Mouse (Mus musculus): ENCODE results near the gene Amigo1. TPM values are rescaled to one million over a fixed set of nuclear protein-coding genes. Genes with fewer than 3 reads are reported as not detected.

The Amigo1 gene
- total and polyA plus RNA-seq, 3 experiments: 0.46 to 0.98 (median 0.66) TPM

DNA sequence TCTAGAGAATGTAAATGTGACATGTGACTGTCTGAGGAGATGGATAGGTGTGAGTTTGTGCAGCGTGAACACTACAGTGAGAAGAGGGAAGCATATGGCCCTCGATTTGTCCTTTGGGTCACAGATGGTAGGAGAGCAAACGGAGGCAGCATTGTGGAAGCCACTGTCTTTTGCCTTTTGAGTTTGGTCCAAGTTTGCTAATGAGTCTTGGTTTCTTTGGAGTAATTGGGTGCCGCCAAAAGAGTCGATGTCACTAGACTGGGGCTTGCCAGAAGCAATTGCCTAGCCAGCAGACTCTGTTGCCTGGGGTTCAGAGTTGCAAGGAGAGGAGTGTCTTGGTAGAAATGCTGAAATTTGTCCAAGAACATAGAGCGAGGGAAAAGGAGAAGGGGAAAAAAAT is 25.7 kb downstream of the Amigo1 start:
- Histone ChIP-seq H3K36me3 (replicated peaks) (peaks cover 21% of the 10 kb centered on the region), H3K4me3 (ENCODE audit: low read depth, low read length) (no peak overlapping the region), H3K27me3 (ENCODE audit: insufficient read depth, low read length) (peaks cover 5% of the 10 kb centered on the region; the same call in 1 of the 2 replicates), H3K4me1 (ENCODE audit: insufficient read depth, low read depth, low read length) (peaks cover 34% of the 10 kb centered on the region), H3K9me3 (replicated peaks) (no peaks in the 10 kb centered on the region)
- no peak for DNase-seq (ENCODE audit: low spot score)
- TF ChIP-seq GATA1 (IDR thresholded peaks at IDR 0.05; ENCODE audit: borderline replicate concordance, low read length) (no peak), GATA2 (IDR thresholded peaks at IDR 0.05; ENCODE audit: borderline replicate concordance, low read depth, low read length) (no peak), TAL1 (conservative IDR thresholded peaks at IDR 0.05; ENCODE audit: low read depth, low read length) (no peak), CTCF (IDR thresholded peaks at IDR 0.05; ENCODE audit: low read depth, low read length) (no peak), POLR2AphosphoS5 (IDR thresholded peaks at IDR 0.05; ENCODE audit: insufficient replicate concordance, low read depth, low read length) (no peak)
- no peak for ATAC-seq (ENCODE audit: extremely low read depth, insufficient number of reproducible peaks, low FRiP score, poor library complexity, severe bottlenecking)

DNA sequence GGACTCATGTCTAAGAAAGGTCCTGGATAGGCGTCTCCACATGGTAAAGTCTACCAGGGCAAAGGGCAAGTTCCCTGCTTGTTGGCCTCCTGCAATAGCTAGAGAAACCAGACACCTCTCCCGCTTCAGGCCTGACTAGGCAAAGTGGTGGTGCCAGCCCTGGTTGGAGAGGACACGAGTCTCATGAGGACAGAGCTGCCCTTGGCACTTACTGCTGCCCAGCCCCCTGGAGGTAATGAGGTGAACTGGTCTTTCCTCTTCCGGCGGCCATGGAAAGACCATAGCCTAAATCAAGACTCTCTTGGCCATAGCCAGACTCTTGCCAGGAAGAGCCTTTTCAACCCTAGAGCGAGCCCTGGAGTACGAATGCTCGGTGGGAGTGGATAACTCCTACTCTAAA is 26.3 kb downstream of the Amigo1 start:
- peaks cover 5% of the 10 kb centered on the region; the same call in 1 of the 2 replicates for H3K27me3 ChIP-seq (ENCODE audit: insufficient read depth, low read length)
- TF ChIP-seq TAL1 (conservative IDR thresholded peaks at IDR 0.05; ENCODE audit: low read depth, low read length): no peak
- no peak for TF ChIP-seq CTCF (IDR thresholded peaks at IDR 0.05; ENCODE audit: low read depth, low read length)
- no peak for TF ChIP-seq GATA2 (IDR thresholded peaks at IDR 0.05; ENCODE audit: borderline replicate concordance, low read depth, low read length)
- no peak for TF ChIP-seq POLR2AphosphoS5 (IDR thresholded peaks at IDR 0.05; ENCODE audit: insufficient replicate concordance, low read depth, low read length)
- TF ChIP-seq GATA1 (IDR thresholded peaks at IDR 0.05; ENCODE audit: borderline replicate concordance, low read length): no peak
- peaks cover 34% of the 10 kb centered on the region for H3K4me1 ChIP-seq (ENCODE audit: insufficient read depth, low read depth, low read length)
- H3K9me3 ChIP-seq (replicated peaks): no peaks in the 10 kb centered on the region
- no peak overlapping the region for H3K4me3 ChIP-seq (ENCODE audit: low read depth, low read length)
- H3K36me3 ChIP-seq (replicated peaks): peaks cover 15% of the 10 kb centered on the region
- DNase-seq (ENCODE audit: low spot score) (no peak), ATAC-seq (ENCODE audit: extremely low read depth, insufficient number of reproducible peaks, low FRiP score, poor library complexity, severe bottlenecking) (no peak)

DNA sequence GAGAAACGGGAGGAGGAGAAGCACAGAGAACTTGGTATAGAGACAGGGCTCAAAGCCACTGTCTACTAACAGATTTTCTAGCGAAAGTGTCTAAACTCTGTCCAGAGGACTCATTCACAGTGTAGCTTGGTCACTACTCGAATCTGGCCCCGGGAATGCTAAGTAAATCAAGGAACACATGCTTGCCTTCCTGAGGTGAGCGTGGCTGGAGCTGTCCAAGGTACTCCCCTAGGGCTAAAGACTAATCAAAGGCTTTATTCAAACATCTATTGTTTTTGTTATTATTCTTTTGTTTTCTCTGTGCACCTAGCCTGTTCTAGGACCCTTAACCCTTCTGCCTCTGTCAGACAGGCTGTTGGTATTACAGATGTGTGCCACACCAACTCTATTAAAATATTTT is 28.6 kb downstream of the Amigo1 start:
- Histone ChIP-seq H3K4me1 (ENCODE audit: insufficient read depth, low read depth, low read length) (peaks cover 17% of the 10 kb centered on the region), H3K9me3 (replicated peaks) (no peaks in the 10 kb centered on the region), H3K36me3 (replicated peaks) (no peaks in the 10 kb centered on the region), H3K27me3 (ENCODE audit: insufficient read depth, low read length) (peaks cover 9% of the 10 kb centered on the region; the same call in 1 of the 2 replicates), H3K4me3 (ENCODE audit: low read depth, low read length) (no peak overlapping the region)
- TF ChIP-seq GATA2 (IDR thresholded peaks at IDR 0.05; ENCODE audit: borderline replicate concordance, low read depth, low read length) (no peak), GATA1 (IDR thresholded peaks at IDR 0.05; ENCODE audit: borderline replicate concordance, low read length) (no peak), POLR2AphosphoS5 (IDR thresholded peaks at IDR 0.05; ENCODE audit: insufficient replicate concordance, low read depth, low read length) (no peak), CTCF (IDR thresholded peaks at IDR 0.05; ENCODE audit: low read depth, low read length) (no peak), TAL1 (conservative IDR thresholded peaks at IDR 0.05; ENCODE audit: low read depth, low read length) (no peak)
- DNase-seq (ENCODE audit: low spot score) (no peak), ATAC-seq (ENCODE audit: extremely low read depth, insufficient number of reproducible peaks, low FRiP score, poor library complexity, severe bottlenecking) (no peak)

DNA sequence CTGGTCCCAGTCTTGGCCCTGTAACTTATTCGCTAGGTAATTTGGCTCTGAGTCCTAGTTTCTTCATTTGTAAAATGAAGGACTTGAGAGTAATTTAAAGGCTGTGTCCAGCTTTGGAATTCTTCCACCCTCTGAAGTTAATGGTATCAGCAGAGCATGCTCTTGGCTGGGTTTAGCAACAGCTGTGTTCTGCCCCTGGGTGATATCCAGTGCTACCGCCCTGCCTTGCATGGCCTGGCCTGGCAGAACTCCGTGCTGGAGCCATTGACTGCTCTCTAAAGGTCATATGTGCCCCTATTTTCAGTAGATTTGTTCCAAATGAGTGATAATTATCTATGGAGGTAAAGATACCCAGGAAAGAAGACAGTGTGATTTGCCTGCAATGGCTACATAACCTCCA is 34.5 kb downstream of the Amigo1 start:
- H3K9me3 ChIP-seq (replicated peaks): no peaks in the 10 kb centered on the region
- H3K4me1 ChIP-seq (ENCODE audit: insufficient read depth, low read depth, low read length): no peaks in the 10 kb centered on the region
- H3K27me3 ChIP-seq (ENCODE audit: insufficient read depth, low read length): peaks cover 23% of the 10 kb centered on the region
- TF ChIP-seq CTCF (IDR thresholded peaks at IDR 0.05; ENCODE audit: low read depth, low read length) (no peak), TAL1 (conservative IDR thresholded peaks at IDR 0.05; ENCODE audit: low read depth, low read length) (no peak), GATA2 (IDR thresholded peaks at IDR 0.05; ENCODE audit: borderline replicate concordance, low read depth, low read length) (no peak), GATA1 (IDR thresholded peaks at IDR 0.05; ENCODE audit: borderline replicate concordance, low read length) (no peak), POLR2AphosphoS5 (IDR thresholded peaks at IDR 0.05; ENCODE audit: insufficient replicate concordance, low read depth, low read length) (no peak)
- H3K36me3 ChIP-seq (replicated peaks): no peaks in the 10 kb centered on the region
- ATAC-seq (ENCODE audit: extremely low read depth, insufficient number of reproducible peaks, low FRiP score, poor library complexity, severe bottlenecking): no peak
- H3K4me3 ChIP-seq (ENCODE audit: low read depth, low read length): no peak overlapping the region
- no peak for DNase-seq (ENCODE audit: low spot score)

DNA sequence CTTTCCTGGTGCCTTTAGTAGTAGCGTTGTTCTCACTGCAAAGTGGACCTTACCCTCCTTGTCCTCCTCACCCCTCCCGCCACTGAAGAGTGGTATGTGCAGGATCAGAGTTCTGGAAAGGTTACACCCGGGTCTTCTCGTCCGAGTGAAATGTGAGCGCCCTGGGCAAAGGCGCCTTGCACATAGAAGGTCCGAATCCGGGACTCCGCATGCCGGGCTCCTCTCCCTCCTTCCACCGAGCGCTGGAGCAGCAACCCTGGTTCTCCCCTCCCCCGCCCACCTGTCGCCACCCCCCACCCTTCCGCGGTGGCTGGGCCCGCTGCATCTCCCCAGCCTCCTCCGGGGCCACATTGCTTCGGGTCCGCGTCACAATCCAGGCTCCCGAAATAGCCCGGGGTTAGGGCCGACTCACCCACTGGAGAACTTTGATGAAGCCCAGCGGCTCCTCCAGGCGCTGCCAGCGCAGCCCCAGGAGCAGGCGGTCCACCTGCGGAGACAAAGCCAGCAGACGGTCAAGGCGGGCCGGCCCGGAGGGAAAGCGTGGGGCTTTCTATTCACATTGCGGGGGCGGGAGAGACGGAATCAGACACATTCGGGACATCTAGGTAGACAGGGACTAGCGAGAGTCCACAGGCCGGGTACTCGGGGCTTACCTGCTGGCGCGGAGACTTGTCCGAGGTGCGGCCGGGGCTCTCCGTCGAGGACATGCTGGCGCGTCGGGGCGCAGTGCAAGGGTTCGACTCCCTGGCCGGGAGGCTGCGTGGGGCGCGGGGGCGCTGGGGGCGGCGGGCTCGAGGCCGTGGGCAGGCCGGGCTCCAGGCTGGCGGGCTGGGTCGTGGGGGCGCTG is 39.8 kb downstream of the Amigo1 start:
- Histone ChIP-seq H3K27me3 (ENCODE audit: insufficient read depth, low read length) (peaks cover 25% of the 10 kb centered on the region), H3K9me3 (replicated peaks) (0 out of 2 replicates have a peak, but pooled peaks cover 5% of the 10 kb centered on the region), H3K4me1 (ENCODE audit: insufficient read depth, low read depth, low read length) (no peaks in the 10 kb centered on the region), H3K36me3 (replicated peaks) (no peaks in the 10 kb centered on the region), H3K4me3 (ENCODE audit: low read depth, low read length) (no peak overlapping the region)
- TF ChIP-seq POLR2AphosphoS5 (IDR thresholded peaks at IDR 0.05; ENCODE audit: insufficient replicate concordance, low read depth, low read length) (no peak), GATA2 (IDR thresholded peaks at IDR 0.05; ENCODE audit: borderline replicate concordance, low read depth, low read length) (no peak), TAL1 (conservative IDR thresholded peaks at IDR 0.05; ENCODE audit: low read depth, low read length) (no peak), CTCF (IDR thresholded peaks at IDR 0.05; ENCODE audit: low read depth, low read length) (no peak), GATA1 (IDR thresholded peaks at IDR 0.05; ENCODE audit: borderline replicate concordance, low read length) (no peak)
- DNase-seq (ENCODE audit: low spot score) (no peak), ATAC-seq (ENCODE audit: extremely low read depth, insufficient number of reproducible peaks, low FRiP score, poor library complexity, severe bottlenecking) (no peak)

DNA sequence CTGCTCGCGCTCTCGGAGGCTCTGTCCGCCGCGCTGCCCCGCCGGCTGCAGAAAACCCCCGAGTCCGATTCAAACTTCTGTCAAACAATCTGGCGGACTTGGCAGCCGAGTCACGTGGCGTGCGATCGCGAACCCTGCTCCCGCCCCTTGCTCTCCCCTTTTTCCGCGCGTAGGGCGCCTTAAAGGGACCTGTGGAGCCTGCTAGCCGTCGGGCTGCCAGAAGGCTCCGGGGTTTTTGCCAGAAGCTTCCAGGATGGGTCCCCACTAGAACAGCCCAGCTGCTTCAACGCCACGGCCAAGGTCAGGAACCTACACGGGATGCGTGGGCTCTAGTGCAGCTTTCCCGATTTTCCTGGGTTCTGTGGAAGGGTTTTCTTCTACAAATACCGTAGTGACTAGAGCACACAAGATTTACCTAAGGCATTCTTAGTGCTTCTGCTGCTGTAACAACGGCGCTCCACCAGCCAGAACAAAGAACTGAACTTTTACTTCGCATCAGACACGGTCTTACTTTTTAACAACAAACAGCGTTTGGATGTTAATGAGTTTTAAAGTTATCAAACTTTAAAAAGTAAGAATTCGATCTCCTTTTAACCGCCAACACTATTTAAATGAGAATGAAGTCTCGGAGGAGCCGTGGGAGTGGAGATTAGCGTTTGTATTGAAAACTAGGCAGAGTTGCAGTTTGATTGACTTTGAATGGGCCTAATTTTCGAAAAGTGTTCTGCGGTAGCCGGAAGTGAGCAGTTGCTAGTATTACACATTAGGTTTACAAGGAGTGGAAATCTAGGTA is 40.6 kb downstream of the Amigo1 start, which contains the start of gene Sypl2:
TSS of gene Sypl2 (minus strand) at position 91 of the 793 bp plus-strand sequence.
- no peak for ATAC-seq (ENCODE audit: extremely low read depth, insufficient number of reproducible peaks, low FRiP score, poor library complexity, severe bottlenecking)
- no peak for TF ChIP-seq CTCF (IDR thresholded peaks at IDR 0.05; ENCODE audit: low read depth, low read length)
- TF ChIP-seq GATA2 (IDR thresholded peaks at IDR 0.05; ENCODE audit: borderline replicate concordance, low read depth, low read length): no peak
- no peak for TF ChIP-seq TAL1 (conservative IDR thresholded peaks at IDR 0.05; ENCODE audit: low read depth, low read length)
- TF ChIP-seq GATA1 (IDR thresholded peaks at IDR 0.05; ENCODE audit: borderline replicate concordance, low read length): no peak
- no peak for TF ChIP-seq POLR2AphosphoS5 (IDR thresholded peaks at IDR 0.05; ENCODE audit: insufficient replicate concordance, low read depth, low read length)
- Histone ChIP-seq H3K4me1 (ENCODE audit: insufficient read depth, low read depth, low read length) (no peaks in the 10 kb centered on the region), H3K27me3 (ENCODE audit: insufficient read depth, low read length) (peaks cover 23% of the 10 kb centered on the region), H3K4me3 (ENCODE audit: low read depth, low read length) (no peak within 1 kb of the TSS), H3K36me3 (replicated peaks) (no peaks in the 10 kb centered on the region), H3K9me3 (replicated peaks) (0 out of 2 replicates have a peak, but pooled peaks cover 5% of the 10 kb centered on the region)
- no peak for DNase-seq (ENCODE audit: low spot score)
